Mouse (Mus musculus) cerebellum, postnatal 4 days (tissue): ENCODE results near the gene Gm20708.

ENCODE experiments used
- DNase-seq, 2 experiments: peaks; one replicate each; pipeline ENCODE4 v3.0.0; 2022; ENCODE audit warnings: low spot score in 2 of 2, mixed read lengths in 1 of 2

Gm20708 gene

GRCm38 (mm10) chr11:117809407-117810311 lies at the start of gene Gm20708, which contains the start of gene Syngr2:
Gene Gm20708 (plus strand): TSS chr11:117809668.
Gene Syngr2 (plus strand): TSS chr11:117809668.
- DNase-seq = peak in 1 of 2 experiments; percentile 57

GRCm38 (mm10) chr11:117760374-117761119 lies 48.9 kb upstream of the Gm20708 start:
- DNase-seq = peak in 1 of 2 experiments; percentile 18

GRCm38 (mm10) chr11:117761801-117762200 lies 47.7 kb upstream of the Gm20708 start:
- no peak for DNase-seq

GRCm38 (mm10) chr11:117762246-117762645 lies 47.2 kb upstream of the Gm20708 start:
- no peak for DNase-seq

GRCm38 (mm10) chr11:117764319-117764718 lies 45.1 kb upstream of the Gm20708 start:
- DNase-seq = no peak

GRCm38 (mm10) chr11:117765361-117765760 lies 44.1 kb upstream of the Gm20708 start:
- DNase-seq = no peak

GRCm38 (mm10) chr11:117766275-117766674 lies 43.2 kb upstream of the Gm20708 start:
- no peak for DNase-seq

- DNase-seq = peak in 1 of 2 experiments; percentile 69
These were observed 40.5 kb upstream of the Gm20708 start for GRCm38 (mm10) chr11:117768725-117769682.

- DNase-seq = no peak
These were observed 39.8 kb upstream of the Gm20708 start for GRCm38 (mm10) chr11:117769683-117770047.

- DNase-seq = no peak
These were observed 39.1 kb upstream of the Gm20708 start for GRCm38 (mm10) chr11:117770407-117770806.

GRCm38 (mm10) chr11:117772352-117772751 lies 37.1 kb upstream of the Gm20708 start:
- no peak for DNase-seq

- DNase-seq = no peak
These were observed 34.5 kb upstream of the Gm20708 start for GRCm38 (mm10) chr11:117774925-117775324.

- no peak for DNase-seq
These were observed 33.9 kb upstream of the Gm20708 start for GRCm38 (mm10) chr11:117775540-117775939.

GRCm38 (mm10) chr11:117776085-117776792 lies 33.2 kb upstream of the Gm20708 start:
- DNase-seq = no peak

- DNase-seq = no peak
These were observed 32.4 kb upstream of the Gm20708 start for GRCm38 (mm10) chr11:117777111-117777510.

- DNase-seq = no peak
These were observed 31.4 kb upstream of the Gm20708 start for GRCm38 (mm10) chr11:117778031-117778430.

- DNase-seq = no peak
These were observed 30.5 kb upstream of the Gm20708 start for GRCm38 (mm10) chr11:117778851-117779433.

GRCm38 (mm10) chr11:117779434-117780198 lies 29.9 kb upstream of the Gm20708 start:
- DNase-seq = no peak

- no peak for DNase-seq
These were observed 29.3 kb upstream of the Gm20708 start for GRCm38 (mm10) chr11:117780199-117780515.
